Mouse (Mus musculus) limb, embryonic 11.5 days (tissue): Measurements from ENCODE around the gene Sct. TPM values are rescaled to one million over a fixed set of nuclear protein-coding genes. Genes with fewer than 3 reads are reported as not detected.
"Not testable (repeated sequence)": the region's sequence is repeated elsewhere in the genome, so short reads cannot be mapped to it uniquely, and the experiment has no call there.

Experiments
- ATAC-seq: fragments of 200-750 bp; cut with Nextera tagmentation; 2 replicates; pipeline ENCODE4 v1.8.0; 2017; ENCODE audit warnings: low read depth; ENCODE audit not compliant: insufficient number of reproducible peaks, low FRiP score, low TSS enrichment
- DNase-seq: peaks from one replicate; pipeline ENCODE4 v3.0.0-alpha.2; 2015; ENCODE audit warnings: low spot score
- H3K27ac ChIP-seq: fragments of 300-500 bp; sonication (generic); replicated peaks from 2 replicates; pipeline ENCODE4 v1.5.1; 2014; ENCODE audit warnings: low read depth, mild to moderate bottlenecking, low read length
- H3K27me3 ChIP-seq: fragments of 300-500 bp; sonication (generic); 2 replicates; pipeline ENCODE4 v1.6.1; 2014; ENCODE audit warnings: mild to moderate bottlenecking, low read length, mixed read lengths; ENCODE audit not compliant: control insufficient read depth, insufficient read depth
- H3K36me3 ChIP-seq: fragments of 300-500 bp; sonication (generic); 2 replicates; pipeline ENCODE4 v1.6.1; 2014; ENCODE audit warnings: mild to moderate bottlenecking, low read length, moderate library complexity, mixed read lengths; ENCODE audit not compliant: control insufficient read depth, insufficient read depth
- H3K4me1 ChIP-seq: fragments of 300-500 bp; sonication (generic); 2 replicates; pipeline ENCODE4 v1.6.1; 2014; ENCODE audit warnings: low read length, mixed read lengths; ENCODE audit not compliant: control insufficient read depth, insufficient read depth
- H3K4me2 ChIP-seq: fragments of 300-500 bp; sonication (generic); 2 replicates; pipeline ENCODE4 v1.6.1; 2014; ENCODE audit warnings: low read depth, mild to moderate bottlenecking, moderate library complexity; ENCODE audit not compliant: severe bottlenecking
- H3K4me3 ChIP-seq: fragments of 300-500 bp; sonication (generic); 2 replicates; pipeline ENCODE4 v1.5.1; 2014; ENCODE audit warnings: low read depth, low read length
- H3K9ac ChIP-seq: fragments of 300-500 bp; sonication (generic); 2 replicates; pipeline ENCODE4 v1.6.1; 2014; ENCODE audit warnings: mild to moderate bottlenecking, low read length
- H3K9me3 ChIP-seq: fragments of 300-500 bp; sonication (generic); 2 replicates; pipeline ENCODE4 v1.6.1; 2016; ENCODE audit warnings: low read length; ENCODE audit not compliant: control insufficient read depth
- WGBS: fragments of 180-500 bp; shearing (Covaris S2); extraction: QIAGEN DNeasy Blood & Tissue Kit; methylation state at CpG from one replicate; pipeline ENCODE4 v1.1.7; 2014; 5-methylcytosine and 5-hydroxymethylcytosine counted together
- polyA plus RNA-seq: library from polyadenylated mRNA; unstranded; fragments of >200 nt; fragmentation: Nextera tagmentation; extraction: Ambion mirVana; gene quantifications from 2 replicates; pipeline ENCODE4 v1.2.1, GENCODE M21; 2014

Sct gene
- polyA plus RNA-seq, 1 experiment from 2014 or later, result 10.2 TPM

DNA sequence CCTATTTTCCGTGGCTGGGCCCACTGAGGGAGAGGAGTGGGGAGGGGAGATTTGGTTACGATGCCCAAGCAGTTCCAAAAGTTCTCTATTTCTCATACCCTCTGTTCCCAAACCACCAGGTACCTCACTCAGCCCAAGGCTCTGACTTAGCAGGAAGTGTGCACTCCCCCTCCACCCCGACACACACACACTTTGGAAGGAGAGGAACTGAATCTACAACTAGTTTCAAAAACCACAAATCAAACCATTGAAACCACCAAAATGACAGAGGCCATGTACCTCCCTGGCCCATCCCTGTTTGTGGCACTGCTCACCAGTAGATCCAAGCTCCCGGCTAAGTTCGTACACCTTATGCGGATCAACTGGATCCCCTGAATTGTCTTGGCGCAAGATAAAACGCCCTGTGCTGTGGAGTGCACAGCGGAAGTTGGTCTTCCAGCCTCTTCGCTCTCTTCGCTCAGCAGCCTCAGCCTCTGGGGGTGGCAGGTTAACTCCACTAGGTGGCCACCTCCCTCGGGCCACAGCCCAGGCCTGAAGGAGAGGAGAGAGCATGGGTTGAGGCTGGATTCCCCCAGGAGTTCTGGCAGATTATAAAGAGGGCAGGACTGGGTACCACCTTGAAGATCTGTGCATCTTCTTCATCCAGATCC lies 14.0 kb downstream of the Sct start:
- DNase-seq (peak; percentile 53), ATAC-seq (no peak)
- Histone ChIP-seq H3K4me3 (no peak overlapping the region), H3K27me3 (no peaks in the 10 kb centered on the region), H3K36me3 (peaks cover 31% of the 10 kb centered on the region), H3K4me2 (no peak overlapping the region), H3K4me1 (peaks cover 11% of the 10 kb centered on the region), H3K9ac (no peak overlapping the region), H3K9me3 (no peaks in the 10 kb centered on the region), H3K27ac (no peak overlapping the region)
- 38% methylated on average over 12 of the region's 12 CpGs for WGBS

DNA sequence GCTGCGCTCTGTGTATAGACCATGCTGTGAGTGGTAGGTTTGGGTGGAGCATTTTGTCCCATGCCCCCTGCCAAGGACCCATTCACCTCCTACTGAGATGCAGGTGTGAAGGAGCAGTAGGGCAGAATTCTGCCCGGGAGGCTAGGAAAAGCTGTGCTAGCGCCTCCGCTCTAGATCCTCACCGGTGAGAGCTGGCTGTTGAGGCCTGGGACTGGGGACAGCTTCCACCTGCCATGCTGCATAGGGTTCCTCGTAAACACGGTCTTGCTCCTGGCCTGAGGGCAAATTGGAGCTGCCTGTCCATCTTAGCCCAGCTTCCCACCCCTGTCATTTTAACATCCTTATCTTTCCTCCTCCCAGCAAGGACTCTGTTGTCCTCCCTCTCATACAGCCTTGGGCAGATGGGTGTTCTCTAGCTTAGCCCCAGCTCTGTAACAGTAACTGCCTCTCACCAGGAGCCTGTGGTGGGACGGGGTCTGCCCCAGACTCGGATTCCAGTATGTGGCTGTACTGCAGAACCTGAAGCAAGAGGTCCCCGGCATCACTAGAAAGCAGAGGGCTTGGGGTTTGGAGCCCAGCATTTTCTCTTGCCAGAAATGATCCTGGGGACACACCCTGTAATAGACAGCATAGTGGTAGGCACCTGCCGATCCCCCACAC lies 14.8 kb downstream of the Sct start:
- Histone ChIP-seq H3K9me3 (no peaks in the 10 kb centered on the region), H3K27ac (no peak overlapping the region), H3K4me2 (no peak overlapping the region), H3K27me3 (no peaks in the 10 kb centered on the region), H3K4me1 (peaks cover 11% of the 10 kb centered on the region), H3K9ac (no peak overlapping the region), H3K36me3 (peaks cover 35% of the 10 kb centered on the region), H3K4me3 (no peak overlapping the region)
- WGBS, result 73% methylated on average over 11 of the region's 11 CpGs
- DNase-seq (no peak), ATAC-seq (no peak)

GRCm38 (mm10) chr7:141263640-141264039 lies 15.3 kb downstream of the Sct start:
- ATAC-seq (no peak), DNase-seq (no peak)
- peaks cover 36% of the 10 kb centered on the region for H3K36me3 ChIP-seq
- no peaks in the 10 kb centered on the region for H3K9me3 ChIP-seq
- H3K4me1 ChIP-seq, result peaks cover 11% of the 10 kb centered on the region
- no peaks in the 10 kb centered on the region for H3K27me3 ChIP-seq
- H3K9ac ChIP-seq, result no peak overlapping the region
- no peak overlapping the region for H3K4me2 ChIP-seq
- H3K27ac ChIP-seq, result no peak overlapping the region
- H3K4me3 ChIP-seq, result no peak overlapping the region
- 89% methylated on average over 13 of the region's 13 CpGs for WGBS

DNA sequence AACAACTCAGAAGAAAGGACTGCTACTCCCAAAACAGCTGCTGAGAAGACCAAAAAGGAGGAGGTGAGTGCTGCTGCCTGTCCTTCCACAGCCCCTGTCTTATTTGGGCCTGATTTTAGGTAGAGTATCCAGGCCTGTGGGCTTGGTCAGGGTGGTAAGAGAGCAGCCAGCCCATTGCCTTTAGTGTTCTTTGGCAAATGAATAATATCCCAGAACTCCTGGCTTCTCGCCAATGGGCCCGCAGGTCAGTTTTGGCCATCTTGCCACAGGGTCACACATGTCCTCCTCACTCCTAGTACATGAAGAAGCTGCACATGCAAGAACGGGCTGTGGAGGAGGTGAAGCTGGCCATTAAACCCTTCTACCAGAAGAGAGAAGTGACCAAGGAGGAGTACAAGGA lies 17.5 kb downstream of the Sct start:
- H3K9me3 ChIP-seq, result no peaks in the 10 kb centered on the region
- no peak overlapping the region for H3K27ac ChIP-seq
- ATAC-seq (no peak), DNase-seq (no peak)
- no peak overlapping the region for H3K4me3 ChIP-seq
- no peak overlapping the region for H3K9ac ChIP-seq
- H3K36me3 ChIP-seq, result peaks cover 49% of the 10 kb centered on the region
- 95% methylated on average over 3 of the region's 3 CpGs for WGBS
- peaks cover 11% of the 10 kb centered on the region for H3K4me1 ChIP-seq
- no peak overlapping the region for H3K4me2 ChIP-seq
- H3K27me3 ChIP-seq, result no peaks in the 10 kb centered on the region

GRCm38 (mm10) chr7:141256159-141256558 lies 22.8 kb downstream of the Sct start:
- no peak overlapping the region for H3K27ac ChIP-seq
- no peaks in the 10 kb centered on the region for H3K27me3 ChIP-seq
- no peak for ATAC-seq
- H3K36me3 ChIP-seq, result peaks cover 40% of the 10 kb centered on the region
- no peaks in the 10 kb centered on the region for H3K9me3 ChIP-seq
- DNase-seq, result no peak
- no peak overlapping the region for H3K9ac ChIP-seq
- H3K4me3 ChIP-seq, result no peak overlapping the region
- no peaks in the 10 kb centered on the region for H3K4me1 ChIP-seq
- WGBS, result 93% methylated on average over 10 of the region's 10 CpGs
- no peak overlapping the region for H3K4me2 ChIP-seq

DNA sequence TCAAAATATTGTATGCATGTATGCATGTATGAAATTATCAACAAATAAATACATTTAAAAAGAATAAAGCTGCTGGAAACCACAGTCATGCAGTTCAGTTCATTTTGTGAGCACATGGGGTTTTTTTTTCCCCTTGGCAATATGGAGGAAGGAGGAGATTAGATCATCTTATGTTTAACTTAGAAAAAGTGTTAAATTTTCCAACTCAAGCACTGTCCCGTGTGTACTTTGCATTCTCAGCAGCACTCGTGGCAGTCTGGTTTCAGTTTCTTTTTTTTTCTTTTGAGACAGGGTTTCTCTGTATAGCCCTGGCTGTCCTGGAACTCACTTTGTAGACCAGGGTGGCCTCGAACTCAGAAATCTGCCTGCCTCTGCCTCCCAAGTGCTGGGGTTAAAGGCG lies 28.4 kb downstream of the Sct start:
- not testable (repeated sequence) for H3K27ac ChIP-seq, H3K4me1 ChIP-seq, H3K4me2 ChIP-seq, H3K27me3 ChIP-seq, ATAC-seq, DNase-seq, H3K4me3 ChIP-seq, H3K9me3 ChIP-seq, H3K9ac ChIP-seq
- 96% methylated on average over 4 of the region's 4 CpGs for WGBS
- H3K36me3 ChIP-seq, result peaks cover 33% of the 10 kb centered on the region

DNA sequence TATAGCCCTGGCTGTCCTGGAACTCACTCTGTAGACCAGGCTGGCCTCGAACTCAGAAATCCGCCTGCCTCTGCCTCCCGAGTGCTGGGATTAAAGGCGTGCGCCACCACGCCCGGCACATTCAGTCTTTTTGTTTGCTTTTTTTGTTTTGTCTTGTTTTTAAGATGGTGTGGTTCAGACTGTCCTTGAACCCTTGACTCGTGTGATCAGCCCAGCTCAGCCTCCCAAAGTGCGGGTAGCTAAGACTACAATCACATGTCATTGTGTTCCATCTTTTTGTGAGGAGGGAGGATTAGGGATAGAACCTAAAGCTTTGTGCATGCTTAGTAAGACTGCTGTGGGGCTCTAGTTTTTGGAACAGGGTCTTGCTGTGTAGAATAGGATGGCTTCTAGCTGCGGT lies 47.4 kb downstream of the Sct start:
- no peak for DNase-seq
- H3K27ac ChIP-seq, result no peak overlapping the region
- no peak overlapping the region for H3K4me3 ChIP-seq
- 96% methylated on average over 9 of the region's 10 CpGs for WGBS
- no peak overlapping the region for H3K4me2 ChIP-seq
- ATAC-seq, result no peak
- H3K9me3 ChIP-seq, result no peaks in the 10 kb centered on the region
- H3K27me3 ChIP-seq, result no peaks in the 10 kb centered on the region
- H3K4me1 ChIP-seq, result peaks cover 7% of the 10 kb centered on the region
- H3K9ac ChIP-seq, result no peak overlapping the region
- peaks cover 31% of the 10 kb centered on the region for H3K36me3 ChIP-seq

GRCm38 (mm10) chr7:141231111-141231510 lies 47.8 kb downstream of the Sct start:
- Histone ChIP-seq H3K27me3 (no peaks in the 10 kb centered on the region), H3K36me3 (peaks cover 31% of the 10 kb centered on the region), H3K4me1 (peaks cover 7% of the 10 kb centered on the region), H3K27ac (no peak overlapping the region), H3K4me2 (no peak overlapping the region), H3K9me3 (no peaks in the 10 kb centered on the region), H3K9ac (no peak overlapping the region), H3K4me3 (no peak overlapping the region)
- ATAC-seq (no peak), DNase-seq (no peak)
- 95% methylated on average over 3 of the region's 3 CpGs for WGBS
